Mouse (Mus musculus): Measurements from ENCODE around the gene Ppip5k2. TPM values are rescaled to one million over a fixed set of nuclear protein-coding genes. Genes with fewer than 3 reads are reported as not detected.

The Ppip5k2 gene
- polyA plus RNA-seq, 1 experiment from 2014 or later = 24.0 TPM

GRCm38 (mm10) chr1:97662324-97662723 is 107.9 kb downstream of the Ppip5k2 start:
- H3K9me3 ChIP-seq (ENCODE audit: control insufficient read depth, low read length) = no peaks in the 10 kb centered on the region
- DNase-seq (ENCODE audit: low spot score) (no peak), ATAC-seq (ENCODE audit: low read depth) (no peak)
- H3K4me1 ChIP-seq (ENCODE audit: control insufficient read depth, insufficient read depth, low read length) = peaks cover 20% of the 10 kb centered on the region
- peak overlapping the region; percentile 89 for H3K27ac ChIP-seq (replicated peaks; ENCODE audit: low read depth, low read length)
- peak overlapping the region; percentile 88 for H3K4me3 ChIP-seq (ENCODE audit: low read depth, low read length)
- H3K9ac ChIP-seq (ENCODE audit: low read depth, low read length) = peak overlapping the region; percentile 82
- peak overlapping the region; percentile 92 for H3K4me2 ChIP-seq (ENCODE audit: low read depth, low read length)
- 17% methylated on average over 7 of the region's 7 CpGs for WGBS
- H3K36me3 ChIP-seq (ENCODE audit: control insufficient read depth, insufficient read depth, low read length) = no peaks in the 10 kb centered on the region
- no peaks in the 10 kb centered on the region for H3K27me3 ChIP-seq (replicated peaks; ENCODE audit: control insufficient read depth, insufficient read depth, low read length)

GRCm38 (mm10) chr1:97661406-97662241 is 108.6 kb downstream of the Ppip5k2 start, which contains the start of gene D1Ertd622e:
TSS of gene D1Ertd622e (minus strand) at chr1:97662074.
- 4% methylated on average over 41 of the region's 106 CpGs for WGBS

GRCm38 (mm10) chr1:97660687-97661405 is 109.4 kb downstream of the Ppip5k2 start:
- H3K27me3 ChIP-seq (replicated peaks; ENCODE audit: control insufficient read depth, insufficient read depth, low read length) = no peaks in the 10 kb centered on the region
- ATAC-seq (ENCODE audit: low read depth) (peak; percentile 48), DNase-seq (ENCODE audit: low spot score) (peak; percentile 79)
- peak overlapping the region; percentile 89 for H3K27ac ChIP-seq (replicated peaks; ENCODE audit: low read depth, low read length)
- H3K9me3 ChIP-seq (ENCODE audit: control insufficient read depth, low read length) = no peaks in the 10 kb centered on the region
- peak overlapping the region; percentile 88 for H3K4me3 ChIP-seq (ENCODE audit: low read depth, low read length)
- WGBS = 0% methylated on average over 17 of the region's 93 CpGs
- H3K4me1 ChIP-seq (ENCODE audit: control insufficient read depth, insufficient read depth, low read length) = peaks cover 20% of the 10 kb centered on the region
- H3K9ac ChIP-seq (ENCODE audit: low read depth, low read length) = peak overlapping the region; percentile 82
- H3K36me3 ChIP-seq (ENCODE audit: control insufficient read depth, insufficient read depth, low read length) = no peaks in the 10 kb centered on the region
- H3K4me2 ChIP-seq (ENCODE audit: low read depth, low read length) = peak overlapping the region; percentile 92

More at GRCm38 (mm10) chr1:97661406-97662241, 108.6 kb downstream of the Ppip5k2 start, which contains the start of gene D1Ertd622e:
- no peaks in the 10 kb centered on the region for H3K36me3 ChIP-seq (ENCODE audit: control insufficient read depth, insufficient read depth, low read length)
- no peaks in the 10 kb centered on the region for H3K9me3 ChIP-seq (ENCODE audit: control insufficient read depth, low read length)
- peak within 1 kb of the TSS; percentile 88 for H3K4me3 ChIP-seq (ENCODE audit: low read depth, low read length)
- ATAC-seq (ENCODE audit: low read depth) (peak; percentile 95), DNase-seq (ENCODE audit: low spot score) (peak; percentile 89)
- peaks cover 20% of the 10 kb centered on the region for H3K4me1 ChIP-seq (ENCODE audit: control insufficient read depth, insufficient read depth, low read length)
- H3K27me3 ChIP-seq (replicated peaks; ENCODE audit: control insufficient read depth, insufficient read depth, low read length) = no peaks in the 10 kb centered on the region
- peak within 1 kb of the TSS; percentile 82 for H3K9ac ChIP-seq (ENCODE audit: low read depth, low read length)
- H3K27ac ChIP-seq (replicated peaks; ENCODE audit: low read depth, low read length) = peak within 1 kb of the TSS; percentile 89
- H3K4me2 ChIP-seq (ENCODE audit: low read depth, low read length) = peak within 1 kb of the TSS; percentile 92

GRCm38 (mm10) chr1:97659405-97659804 is 110.8 kb downstream of the Ppip5k2 start:
- peak overlapping the region; percentile 88 for H3K4me3 ChIP-seq (ENCODE audit: low read depth, low read length)
- WGBS = 57% methylated on average over 7 of the region's 7 CpGs
- no peak overlapping the region for H3K9ac ChIP-seq (ENCODE audit: low read depth, low read length)
- no peaks in the 10 kb centered on the region for H3K9me3 ChIP-seq (ENCODE audit: control insufficient read depth, low read length)
- ATAC-seq (ENCODE audit: low read depth) = no peak
- no peaks in the 10 kb centered on the region for H3K27me3 ChIP-seq (replicated peaks; ENCODE audit: control insufficient read depth, insufficient read depth, low read length)
- H3K4me1 ChIP-seq (ENCODE audit: control insufficient read depth, insufficient read depth, low read length) = peaks cover 20% of the 10 kb centered on the region
- DNase-seq (ENCODE audit: low spot score) = no peak
- no peaks in the 10 kb centered on the region for H3K36me3 ChIP-seq (ENCODE audit: control insufficient read depth, insufficient read depth, low read length)
- H3K27ac ChIP-seq (replicated peaks; ENCODE audit: low read depth, low read length) = no peak overlapping the region
- peak overlapping the region; percentile 92 for H3K4me2 ChIP-seq (ENCODE audit: low read depth, low read length)

GRCm38 (mm10) chr1:97657786-97658185 is 112.4 kb downstream of the Ppip5k2 start:
- DNase-seq (ENCODE audit: low spot score) (no peak), ATAC-seq (ENCODE audit: low read depth) (no peak)
- 91% methylated on average over 2 of the region's 2 CpGs for WGBS
- H3K9me3 ChIP-seq (ENCODE audit: control insufficient read depth, low read length) = no peaks in the 10 kb centered on the region
- no peaks in the 10 kb centered on the region for H3K27me3 ChIP-seq (replicated peaks; ENCODE audit: control insufficient read depth, insufficient read depth, low read length)
- no peaks in the 10 kb centered on the region for H3K36me3 ChIP-seq (ENCODE audit: control insufficient read depth, insufficient read depth, low read length)
- no peak overlapping the region for H3K27ac ChIP-seq (replicated peaks; ENCODE audit: low read depth, low read length)
- no peak overlapping the region for H3K4me2 ChIP-seq (ENCODE audit: low read depth, low read length)
- peaks cover 20% of the 10 kb centered on the region for H3K4me1 ChIP-seq (ENCODE audit: control insufficient read depth, insufficient read depth, low read length)
- no peak overlapping the region for H3K4me3 ChIP-seq (ENCODE audit: low read depth, low read length)
- H3K9ac ChIP-seq (ENCODE audit: low read depth, low read length) = 0 out of 2 replicates have a peak overlapping the region, but pooled peaks have one; percentile 8

- peaks cover 16% of the 10 kb centered on the region for H3K4me1 ChIP-seq (ENCODE audit: control insufficient read depth, insufficient read depth, low read length)
- DNase-seq (ENCODE audit: low spot score) (no peak), ATAC-seq (ENCODE audit: low read depth) (no peak)
- no peaks in the 10 kb centered on the region for H3K9me3 ChIP-seq (ENCODE audit: control insufficient read depth, low read length)
- H3K9ac ChIP-seq (ENCODE audit: low read depth, low read length) = no peak overlapping the region
- no peaks in the 10 kb centered on the region for H3K36me3 ChIP-seq (ENCODE audit: control insufficient read depth, insufficient read depth, low read length)
- H3K27ac ChIP-seq (replicated peaks; ENCODE audit: low read depth, low read length) = no peak overlapping the region
- H3K4me2 ChIP-seq (ENCODE audit: low read depth, low read length) = no peak overlapping the region
- no peaks in the 10 kb centered on the region for H3K27me3 ChIP-seq (replicated peaks; ENCODE audit: control insufficient read depth, insufficient read depth, low read length)
- 65% methylated on average over 2 of the region's 2 CpGs for WGBS
- no peak overlapping the region for H3K4me3 ChIP-seq (ENCODE audit: low read depth, low read length)
These were observed 113.0 kb downstream of the Ppip5k2 start for GRCm38 (mm10) chr1:97657201-97657600.

Other genes with a start within 250 kb of the Ppip5k2 start
- gene D1Ertd622e, start 108.3 kb downstream of the Ppip5k2 start, polyA plus RNA-seq (2014; fragmentation: Nextera tagmentation; extraction: Ambion mirVana) = 19.2 and 23.4 TPM in 2 replicates
- gene Gin1, start 239 bp downstream of the Ppip5k2 start, polyA plus RNA-seq (2014; fragmentation: Nextera tagmentation; extraction: Ambion mirVana) = 12.1 and 12.6 TPM in 2 replicates